Mouse (Mus musculus): Measurements from ENCODE around the gene Tmem230. TPM values are rescaled to one million over a fixed set of nuclear protein-coding genes. Genes with fewer than 3 reads are reported as not detected.

Gene Tmem230
- polyA plus RNA-seq, 1 experiment, result 32.8 TPM

DNA sequence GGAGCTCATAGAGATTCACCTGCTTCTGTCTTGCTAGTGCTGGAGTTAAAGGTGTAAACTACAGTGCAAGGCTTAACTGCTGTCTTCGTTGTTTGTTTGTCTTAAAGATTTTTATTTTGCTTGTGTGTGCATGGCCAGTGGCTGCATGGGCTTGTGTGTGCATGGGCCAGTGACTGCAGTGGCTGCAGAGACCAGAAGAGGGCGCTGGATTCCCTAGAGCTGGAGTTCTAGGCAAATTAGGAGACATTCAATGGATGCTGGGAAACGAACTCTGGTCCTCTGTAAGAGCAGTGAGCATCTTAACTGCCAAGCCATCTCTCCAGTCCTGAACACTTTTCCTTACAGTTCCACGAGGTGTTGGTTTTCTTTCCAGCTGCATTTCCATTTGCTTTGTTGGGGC is 27.9 kb upstream of the Tmem230 start:
- H3K4me1 ChIP-seq (ENCODE audit: control insufficient read depth, insufficient read depth, low read length), result 0 out of 2 replicates have a peak, but pooled peaks cover 2% of the 10 kb centered on the region
- no peak overlapping the region for H3K27ac ChIP-seq (ENCODE audit: insufficient read depth, low read length)
- H3K4me3 ChIP-seq (ENCODE audit: insufficient read depth, low read length), result no peak overlapping the region
- TF ChIP-seq POLR2A (IDR thresholded peaks at IDR 0.05; ENCODE audit: low read depth, low read length), result no peak
- TF ChIP-seq CTCF (IDR thresholded peaks at IDR 0.05; ENCODE audit: borderline replicate concordance, insufficient read depth, low read length), result no peak

DNA sequence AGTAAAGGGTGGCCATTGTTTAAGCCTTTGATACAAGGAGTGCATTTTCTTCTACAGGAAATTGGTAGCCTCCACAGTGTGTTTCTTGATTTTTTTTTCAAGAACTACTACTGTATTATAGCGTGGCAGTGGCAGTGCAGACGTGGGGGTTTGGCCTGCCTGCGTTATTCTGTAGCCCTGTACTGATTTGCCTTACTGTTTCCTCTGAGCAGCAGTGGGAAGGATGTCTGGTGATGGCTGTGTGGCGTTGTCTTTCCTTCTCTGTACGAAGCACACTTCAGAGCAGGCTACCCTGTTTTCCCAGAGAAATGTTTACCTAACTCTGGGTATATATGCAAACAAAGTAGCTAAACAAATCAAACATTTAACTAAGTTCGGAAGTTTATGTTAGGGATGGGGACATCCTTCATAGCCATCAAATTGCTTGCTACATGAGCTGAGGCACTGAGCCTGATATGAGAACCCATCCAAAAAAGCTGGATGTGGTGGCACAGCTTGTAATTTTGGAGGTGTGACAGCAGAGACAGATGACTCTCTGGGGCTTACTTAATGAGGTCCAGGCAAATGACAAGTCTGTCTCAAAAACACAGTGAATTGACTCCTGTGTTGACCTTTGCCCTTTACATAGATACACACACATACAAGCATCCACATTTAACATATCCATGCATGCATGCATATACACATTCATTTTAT is 25.2 kb upstream of the Tmem230 start:
- peaks cover 5% of the 10 kb centered on the region; the same call in 1 of the 2 replicates for H3K4me1 ChIP-seq (ENCODE audit: control insufficient read depth, insufficient read depth, low read length)
- TF ChIP-seq CTCF (IDR thresholded peaks at IDR 0.05; ENCODE audit: borderline replicate concordance, insufficient read depth, low read length) (no peak), POLR2A (IDR thresholded peaks at IDR 0.05; ENCODE audit: low read depth, low read length) (no peak)
- H3K4me3 ChIP-seq (ENCODE audit: insufficient read depth, low read length), result no peak overlapping the region
- H3K27ac ChIP-seq (ENCODE audit: insufficient read depth, low read length), result no peak overlapping the region

GRCm38 (mm10) chr2:132270331-132270951 is 22.8 kb upstream of the Tmem230 start:
- TF ChIP-seq POLR2A (IDR thresholded peaks at IDR 0.05; ENCODE audit: low read depth, low read length) (no peak), CTCF (IDR thresholded peaks at IDR 0.05; ENCODE audit: borderline replicate concordance, insufficient read depth, low read length) (no peak)
- H3K4me3 ChIP-seq (ENCODE audit: insufficient read depth, low read length), result no peak overlapping the region
- peak overlapping the region; percentile 52; the same call in 1 of the 2 replicates for H3K27ac ChIP-seq (ENCODE audit: insufficient read depth, low read length)
- peaks cover 8% of the 10 kb centered on the region; the same call in 1 of the 2 replicates for H3K4me1 ChIP-seq (ENCODE audit: control insufficient read depth, insufficient read depth, low read length)

- TF ChIP-seq POLR2A (IDR thresholded peaks at IDR 0.05; ENCODE audit: low read depth, low read length) (no peak), CTCF (IDR thresholded peaks at IDR 0.05; ENCODE audit: borderline replicate concordance, insufficient read depth, low read length) (no peak)
- no peak overlapping the region for H3K4me3 ChIP-seq (ENCODE audit: insufficient read depth, low read length)
- H3K4me1 ChIP-seq (ENCODE audit: control insufficient read depth, insufficient read depth, low read length), result peaks cover 8% of the 10 kb centered on the region; the same call in 1 of the 2 replicates
- peak overlapping the region; percentile 52; the same call in 1 of the 2 replicates for H3K27ac ChIP-seq (ENCODE audit: insufficient read depth, low read length)
Measured at GRCm38 (mm10) chr2:132269217-132269616, 21.6 kb upstream of the Tmem230 start.

- H3K4me1 ChIP-seq (ENCODE audit: control insufficient read depth, insufficient read depth, low read length), result peaks cover 8% of the 10 kb centered on the region; the same call in 1 of the 2 replicates
- no peak for TF ChIP-seq CTCF (IDR thresholded peaks at IDR 0.05; ENCODE audit: borderline replicate concordance, insufficient read depth, low read length)
- no peak overlapping the region for H3K27ac ChIP-seq (ENCODE audit: insufficient read depth, low read length)
- no peak overlapping the region for H3K4me3 ChIP-seq (ENCODE audit: insufficient read depth, low read length)
Measured at GRCm38 (mm10) chr2:132266086-132266485, 18.5 kb upstream of the Tmem230 start.

DNA sequence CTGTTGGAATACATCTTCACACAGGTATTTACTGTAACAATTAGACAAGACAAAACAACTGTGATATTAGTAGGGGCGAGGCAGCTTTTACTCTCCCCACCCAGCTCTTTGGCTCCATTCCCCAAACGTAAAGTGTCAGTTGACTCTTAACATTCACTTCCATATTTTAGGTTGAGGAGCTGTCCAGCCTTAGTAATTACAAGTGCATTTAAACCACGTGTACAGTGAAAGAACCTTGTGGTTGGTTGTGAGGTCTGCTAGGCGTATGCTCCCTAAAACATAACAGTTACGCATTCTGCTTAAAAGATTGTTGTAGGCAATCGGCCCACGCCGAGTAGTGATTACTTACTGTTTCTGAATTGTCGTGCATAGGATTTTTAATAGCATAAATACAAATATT is 17.6 kb upstream of the Tmem230 start:
- Histone ChIP-seq H3K4me3 (ENCODE audit: insufficient read depth, low read length) (no peak overlapping the region), H3K4me1 (ENCODE audit: control insufficient read depth, insufficient read depth, low read length) (peaks cover 6% of the 10 kb centered on the region; the same call in 1 of the 2 replicates), H3K27ac (ENCODE audit: insufficient read depth, low read length) (no peak overlapping the region)
- TF ChIP-seq POLR2A (IDR thresholded peaks at IDR 0.05; ENCODE audit: low read depth, low read length) (no peak), CTCF (IDR thresholded peaks at IDR 0.05; ENCODE audit: borderline replicate concordance, insufficient read depth, low read length) (no peak)

- Histone ChIP-seq H3K4me1 (ENCODE audit: control insufficient read depth, insufficient read depth, low read length) (peaks cover 5% of the 10 kb centered on the region; the same call in 1 of the 2 replicates), H3K4me3 (ENCODE audit: insufficient read depth, low read length) (peak overlapping the region; percentile 85), H3K27ac (ENCODE audit: insufficient read depth, low read length) (no peak overlapping the region)
- TF ChIP-seq POLR2A (IDR thresholded peaks at IDR 0.05; ENCODE audit: low read depth, low read length), result no peak
- no peak for TF ChIP-seq CTCF (IDR thresholded peaks at IDR 0.05; ENCODE audit: borderline replicate concordance, insufficient read depth, low read length)
Measured at GRCm38 (mm10) chr2:132264266-132264710, 16.7 kb upstream of the Tmem230 start.

GRCm38 (mm10) chr2:132263421-132264265 is 16.0 kb upstream of the Tmem230 start:
- TF ChIP-seq POLR2A (IDR thresholded peaks at IDR 0.05; ENCODE audit: low read depth, low read length), result no peak
- no peak for TF ChIP-seq CTCF (IDR thresholded peaks at IDR 0.05; ENCODE audit: borderline replicate concordance, insufficient read depth, low read length)
- Histone ChIP-seq H3K4me1 (ENCODE audit: control insufficient read depth, insufficient read depth, low read length) (peaks cover 3% of the 10 kb centered on the region; the same call in 1 of the 2 replicates), H3K27ac (ENCODE audit: insufficient read depth, low read length) (no peak overlapping the region; the same call in 1 of the 2 replicates), H3K4me3 (ENCODE audit: insufficient read depth, low read length) (peak overlapping the region; percentile 85)

- TF ChIP-seq POLR2A (IDR thresholded peaks at IDR 0.05; ENCODE audit: low read depth, low read length) (peak; percentile 69), CTCF (IDR thresholded peaks at IDR 0.05; ENCODE audit: borderline replicate concordance, insufficient read depth, low read length) (peak; percentile 89)
- Histone ChIP-seq H3K4me1 (ENCODE audit: control insufficient read depth, insufficient read depth, low read length) (peaks cover 3% of the 10 kb centered on the region; the same call in 1 of the 2 replicates), H3K27ac (ENCODE audit: insufficient read depth, low read length) (no peak within 1 kb of the TSS; the same call in 1 of the 2 replicates), H3K4me3 (ENCODE audit: insufficient read depth, low read length) (peak within 1 kb of the TSS; percentile 85)
Measured at GRCm38 (mm10) chr2:132262879-132263398, 15.3 kb upstream of the Tmem230 start, which contains the start of gene Cds2. Gene Cds2, plus strand, starts transcription at chr2:132263148.

Measured in embryonic fibroblast, embryonic 13.5 days (primary cell).